Mouse (Mus musculus) CH12.LX (cell line): ENCODE results near the gene Cd164l2. TPM values are rescaled to one million over a fixed set of nuclear protein-coding genes. Genes with fewer than 3 reads are reported as not detected.

ENCODE experiments used
- polyA plus RNA-seq: library from polyadenylated mRNA; unstranded; fragments of >175 nt; gene quantifications from 2 replicates; pipeline ENCODE4 v1.2.1, GENCODE M21; 2012; ENCODE audit warnings: low read depth; ENCODE audit not compliant: insufficient read length
- total RNA-seq, 2 experiments: library from RNA; depleted of rRNA; stranded (reverse); fragments of 300-350 nt in 1 of 2; fragments of >200 nt in 1 of 2; gene quantifications; 2 replicates each; pipeline ENCODE4 v1.2.3; 2012 to 2014

The Cd164l2 gene
- total and polyA plus RNA-seq, 3 experiments = not detected

Other genes starting within 250 kb of the Cd164l2 start
- gene Fgr, start 238.0 kb upstream of the Cd164l2 start, total RNA-seq (2012; rRNA removed) = 0.04 TPM in 2 replicates
- 0.13 and 0.23 TPM in 2 replicates for gene Fgr, start 238.0 kb upstream of the Cd164l2 start, total RNA-seq (2014; rRNA removed)
- 0.24 and 0.70 TPM in 2 replicates for gene Fgr, start 238.0 kb upstream of the Cd164l2 start, polyA plus RNA-seq
- gene Ahdc1, start 200.9 kb upstream of the Cd164l2 start, total RNA-seq (2012; rRNA removed) = 7.8 and 8.4 TPM in 2 replicates
- gene Ahdc1, start 200.9 kb upstream of the Cd164l2 start, total RNA-seq (2014; rRNA removed) = 1.0 and 1.6 TPM in 2 replicates
- gene Ahdc1, start 200.9 kb upstream of the Cd164l2 start, polyA plus RNA-seq = 16.1 and 19.9 TPM in 2 replicates
- 18.7 and 21.7 TPM in 2 replicates for gene Wasf2, start 81.6 kb upstream of the Cd164l2 start, total RNA-seq (2012; rRNA removed)
- gene Wasf2, start 81.6 kb upstream of the Cd164l2 start, total RNA-seq (2014; rRNA removed) = 12.9 and 14.9 TPM in 2 replicates
- gene Wasf2, start 81.6 kb upstream of the Cd164l2 start, polyA plus RNA-seq = 53.1 and 59.5 TPM in 2 replicates
- gene Gpr3, start 405 bp downstream of the Cd164l2 start, total RNA-seq (2012; rRNA removed) = 0.13 and 0.17 TPM in 2 replicates
- gene Gpr3, start 405 bp downstream of the Cd164l2 start, total RNA-seq (2014; rRNA removed) = not detected in 2 replicates
- gene Gpr3, start 405 bp downstream of the Cd164l2 start, polyA plus RNA-seq = 0.11 TPM in 1 of 2 replicates, not detected in the other
- gene Map3k6, start 28.7 kb downstream of the Cd164l2 start, total RNA-seq (2012; rRNA removed) = 0.21 TPM in 1 of 2 replicates, not detected in the other
- gene Map3k6, start 28.7 kb downstream of the Cd164l2 start, total RNA-seq (2014; rRNA removed) = not detected in 2 replicates
- not detected in 2 replicates for gene Map3k6, start 28.7 kb downstream of the Cd164l2 start, polyA plus RNA-seq
- gene Sytl1, start 51.0 kb downstream of the Cd164l2 start, total RNA-seq (2012; rRNA removed) = 11.9 and 20.0 TPM in 2 replicates
- 8.2 and 8.3 TPM in 2 replicates for gene Sytl1, start 51.0 kb downstream of the Cd164l2 start, total RNA-seq (2014; rRNA removed)
- gene Sytl1, start 51.0 kb downstream of the Cd164l2 start, polyA plus RNA-seq = 12.1 and 12.5 TPM in 2 replicates
- gene Tmem222, start 65.7 kb downstream of the Cd164l2 start, total RNA-seq (2012; rRNA removed) = 64.0 and 64.8 TPM in 2 replicates
- gene Tmem222, start 65.7 kb downstream of the Cd164l2 start, total RNA-seq (2014; rRNA removed) = 85.0 and 95.7 TPM in 2 replicates
- gene Tmem222, start 65.7 kb downstream of the Cd164l2 start, polyA plus RNA-seq = 73.2 and 79.5 TPM in 2 replicates
- gene Wdtc1, start 141.3 kb downstream of the Cd164l2 start, total RNA-seq (2012; rRNA removed) = 6.8 and 10.8 TPM in 2 replicates
- gene Wdtc1, start 141.3 kb downstream of the Cd164l2 start, total RNA-seq (2014; rRNA removed) = 2.8 and 3.0 TPM in 2 replicates
- gene Wdtc1, start 141.3 kb downstream of the Cd164l2 start, polyA plus RNA-seq = 9.1 and 9.6 TPM in 2 replicates
- 4.2 and 4.7 TPM in 2 replicates for gene Slc9a1, start 157.6 kb downstream of the Cd164l2 start, total RNA-seq (2012; rRNA removed)
- gene Slc9a1, start 157.6 kb downstream of the Cd164l2 start, total RNA-seq (2014; rRNA removed) = 0.66 and 1.4 TPM in 2 replicates
- 12.0 and 16.7 TPM in 2 replicates for gene Slc9a1, start 157.6 kb downstream of the Cd164l2 start, polyA plus RNA-seq